In genomic region chr6:137735671-137736238, GRCm38 (mm10) we compare ENCODE assay signal across 8 mouse cellular contexts. TPM values are rescaled to one million over a fixed set of nuclear protein-coding genes. Genes with fewer than 3 reads are reported as not detected.
DNase-seq lines count a peak whose midpoint lies in the region; ATAC-seq and TF ChIP-seq lines count a peak whose summit lies in the region.

No protein-coding gene starts in this region.

- peak overlapping the region; percentile 81 for H3K9ac ChIP-seq in kidney, embryonic 15.5 days
- peak overlapping the region; percentile 85 for H3K9ac ChIP-seq in forebrain, embryonic 12.5 days
- peak overlapping the region; percentile 91 for H3K9ac ChIP-seq in liver, embryonic 13.5 days
- peak overlapping the region; percentile 96 for H3K9ac ChIP-seq in stomach, postnatal 0 days (ENCODE audit: low read length)

- peaks cover 15% of the 10 kb centered on the region for H3K27me3 ChIP-seq in kidney, embryonic 15.5 days
- H3K27me3 ChIP-seq in forebrain, embryonic 12.5 days, result 0 out of 2 replicates have a peak, but pooled peaks cover 6% of the 10 kb centered on the region
- peaks cover 4% of the 10 kb centered on the region for H3K27me3 ChIP-seq in liver, embryonic 13.5 days
- no peaks in the 10 kb centered on the region for H3K27me3 ChIP-seq in stomach, postnatal 0 days (ENCODE audit: control insufficient read depth, insufficient read depth, low read length)

- peak overlapping the region; percentile 87 for H3K4me2 ChIP-seq in kidney, embryonic 15.5 days
- H3K4me2 ChIP-seq in forebrain, embryonic 12.5 days, result peak overlapping the region; percentile 93
- peak overlapping the region; percentile 88 for H3K4me2 ChIP-seq in liver, embryonic 13.5 days
- peak overlapping the region; percentile 76 for H3K4me2 ChIP-seq in stomach, postnatal 0 days (replicated peaks; ENCODE audit: low read depth)

- TF ChIP-seq EP300 in stomach, postnatal 0 days (optimal IDR thresholded peaks at IDR 0.05), result no peak

- no peak for DNase-seq in kidney, adult 18-20 months
- peak; percentile 6 for DNase-seq in T-cell, adult 2 months (ENCODE audit: low spot score)
- DNase-seq in liver, embryonic 13.5 days, result no peak
- no peak for DNase-seq in stomach, postnatal 0 days (ENCODE audit: low spot score)
- DNase-seq in embryo, embryonic 9.5 days (ENCODE audit: extremely low spot score), result no peak
- no peak for DNase-seq in gastrocnemius, adult 18-20 months (ENCODE audit: low spot score)

- H3K9me3 ChIP-seq in kidney, embryonic 15.5 days (replicated peaks), result no peaks in the 10 kb centered on the region
- H3K9me3 ChIP-seq in forebrain, embryonic 12.5 days, result no peaks in the 10 kb centered on the region
- H3K9me3 ChIP-seq in liver, embryonic 13.5 days (replicated peaks), result no peaks in the 10 kb centered on the region
- H3K9me3 ChIP-seq in stomach, postnatal 0 days (ENCODE audit: control insufficient read depth, low read length), result no peaks in the 10 kb centered on the region

- H3K36me3 ChIP-seq in kidney, embryonic 15.5 days, result peaks cover 22% of the 10 kb centered on the region
- peaks cover 29% of the 10 kb centered on the region for H3K36me3 ChIP-seq in forebrain, embryonic 12.5 days (replicated peaks)
- H3K36me3 ChIP-seq in liver, embryonic 13.5 days, result peaks cover 37% of the 10 kb centered on the region
- peaks cover 3% of the 10 kb centered on the region; the same call in 1 of the 2 replicates for H3K36me3 ChIP-seq in stomach, postnatal 0 days (ENCODE audit: control insufficient read depth, insufficient read depth, low read length)

- peaks cover 13% of the 10 kb centered on the region for H3K4me1 ChIP-seq in kidney, embryonic 15.5 days
- H3K4me1 ChIP-seq in forebrain, embryonic 12.5 days, result peaks cover 10% of the 10 kb centered on the region
- H3K4me1 ChIP-seq in liver, embryonic 13.5 days (replicated peaks), result peaks cover 44% of the 10 kb centered on the region
- peaks cover 6% of the 10 kb centered on the region; the same call in 1 of the 2 replicates for H3K4me1 ChIP-seq in stomach, postnatal 0 days (replicated peaks; ENCODE audit: control insufficient read depth, insufficient read depth)

- ATAC-seq in kidney, embryonic 15.5 days (replicated peaks; ENCODE audit: low FRiP score), result no peak
- no peak for ATAC-seq in forebrain, embryonic 12.5 days (ENCODE audit: low FRiP score)
- ATAC-seq in liver, embryonic 13.5 days (ENCODE audit: low read depth), result no peak
- ATAC-seq in stomach, postnatal 0 days (ENCODE audit: low FRiP score, low TSS enrichment), result no peak

- TF ChIP-seq CTCF in stomach, postnatal 0 days (IDR thresholded peaks at IDR 0.05; ENCODE audit: low read depth), result no peak

- peak overlapping the region; percentile 95 for H3K4me3 ChIP-seq in kidney, embryonic 15.5 days (replicated peaks)
- H3K4me3 ChIP-seq in forebrain, embryonic 12.5 days (replicated peaks), result peak overlapping the region; percentile 91
- H3K4me3 ChIP-seq in liver, embryonic 13.5 days (replicated peaks), result peak overlapping the region; percentile 92
- peak overlapping the region; percentile 91 for H3K4me3 ChIP-seq in stomach, postnatal 0 days (ENCODE audit: low read depth, low read length)

- peak overlapping the region; percentile 84; the same call in 1 of the 2 replicates for H3K27ac ChIP-seq in kidney, embryonic 15.5 days
- peak overlapping the region; percentile 75; the same call in 1 of the 2 replicates for H3K27ac ChIP-seq in forebrain, embryonic 12.5 days
- H3K27ac ChIP-seq in liver, embryonic 13.5 days, result peak overlapping the region; percentile 87
- H3K27ac ChIP-seq in stomach, postnatal 0 days (replicated peaks), result peak overlapping the region; percentile 91

- 7% methylated on average over 17 of the region's 17 CpGs for WGBS in kidney, embryonic 15.5 days
- 13% methylated on average over 17 of the region's 17 CpGs for WGBS in forebrain, embryonic 12.5 days
- WGBS in liver, embryonic 13.5 days (ENCODE audit: insufficient replicate concordance), result 5% methylated on average over 17 of the region's 17 CpGs
- 6% methylated on average over 17 of the region's 17 CpGs for WGBS in stomach, postnatal 0 days

RNA-seq across cellular contexts. Expression of gene Strap, which starts 0.9 kb away (rescaled TPM):
- polyA plus RNA-seq in kidney, embryonic 15.5 days (2015; fragmentation: Nextera tagmentation; extraction: Ambion mirVana), result 165 and 174 TPM in 2 replicates
- 208 and 212 TPM in 2 replicates for polyA plus RNA-seq in forebrain, embryonic 12.5 days (2016; fragmentation: Nextera tagmentation; extraction: Ambion mirVana)
- 109 and 133 TPM in 2 replicates for polyA plus RNA-seq in liver, embryonic 13.5 days (2015; fragmentation: Nextera tagmentation; extraction: Ambion mirVana)
- 74.9 and 77.7 TPM in 2 replicates for polyA plus RNA-seq in stomach, postnatal 0 days (2015; fragmentation: Nextera tagmentation; extraction: Ambion mirVana)
- 10 to 100 TPM; 85.4 to 87.0 TPM for total RNA-seq in gastrocnemius, adult 18-20 months (2021)

RNA-seq across cellular contexts. Expression of gene Dera, which starts 18.6 kb away (rescaled TPM):
- 66.3 and 70.0 TPM in 2 replicates for polyA plus RNA-seq in kidney, embryonic 15.5 days (2015; fragmentation: Nextera tagmentation; extraction: Ambion mirVana)
- 32.3 and 32.7 TPM in 2 replicates for polyA plus RNA-seq in forebrain, embryonic 12.5 days (2016; fragmentation: Nextera tagmentation; extraction: Ambion mirVana)
- 53.1 and 60.9 TPM in 2 replicates for polyA plus RNA-seq in liver, embryonic 13.5 days (2015; fragmentation: Nextera tagmentation; extraction: Ambion mirVana)
- polyA plus RNA-seq in stomach, postnatal 0 days (2015; fragmentation: Nextera tagmentation; extraction: Ambion mirVana), result 47.1 and 49.4 TPM in 2 replicates
- total RNA-seq in gastrocnemius, adult 18-20 months (2021), result 1 to 10 TPM; 6.5 to 7.8 TPM
